Mouse (Mus musculus) layer of hippocampus, postnatal 14 days (tissue): ENCODE measurements at regions not wholly inside any gene's neighbourhood (a gene's known extent, or its start where the extent isn't known, plus 50 kb on each side); places are given as distances from the start of the nearest gene placed in this dataset.

Source experiments
- DNase-seq, 2 experiments: peaks; one replicate each; pipeline ENCODE4 v3.0.0; 2021 to 2022; ENCODE audit warnings: low spot score in 2 of 2, mixed read lengths in 1 of 2

GRCm38 (mm10) chr13:111104567-111105219 lies 150.1 kb upstream of the Actbl2 start:
- no peak for DNase-seq

DNA sequence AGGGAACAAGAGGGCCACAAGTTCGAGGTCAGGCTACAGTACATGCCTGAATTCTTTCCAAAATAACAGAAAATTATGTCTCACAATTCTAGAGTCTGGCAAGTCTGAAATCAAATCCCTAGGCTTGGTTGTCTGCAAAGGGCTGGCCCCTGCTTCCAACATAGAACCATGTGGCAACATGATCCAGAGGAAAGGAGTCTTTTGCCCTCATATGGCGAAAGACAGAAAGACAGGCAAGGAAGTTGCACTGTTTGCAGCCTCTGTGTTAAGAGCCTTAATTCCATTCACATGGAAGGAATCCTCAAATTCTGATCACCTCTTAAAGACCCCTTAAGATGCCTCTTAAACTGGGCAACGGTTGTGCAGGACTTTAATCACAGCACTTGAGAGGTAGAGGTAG lies 123.7 kb upstream of the Actbl2 start:
- DNase-seq: no peak

DNA sequence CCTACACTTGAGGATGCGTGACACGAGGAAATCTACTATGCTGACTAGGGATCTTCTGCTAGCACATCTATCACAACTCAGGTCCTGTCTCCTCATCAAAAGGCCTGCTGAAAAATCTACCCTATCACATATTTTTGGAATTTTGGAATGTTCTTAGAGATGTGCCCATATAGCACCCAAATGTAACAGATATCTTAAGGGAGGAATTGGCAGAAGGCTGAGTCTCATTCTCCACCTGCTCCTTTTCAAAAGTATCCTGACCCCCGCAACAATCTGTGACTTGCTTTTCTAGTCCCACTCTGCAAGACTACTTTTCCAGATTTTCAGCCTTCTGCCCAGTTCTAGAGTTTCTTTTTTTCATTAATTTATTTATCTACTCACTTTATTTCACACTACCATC lies 118.4 kb upstream of the Actbl2 start:
- DNase-seq: peak in 1 of 2 experiments; percentile 46

GRCm38 (mm10) chr13:111142757-111143420 lies 111.9 kb upstream of the Actbl2 start:
- DNase-seq: no peak

DNA sequence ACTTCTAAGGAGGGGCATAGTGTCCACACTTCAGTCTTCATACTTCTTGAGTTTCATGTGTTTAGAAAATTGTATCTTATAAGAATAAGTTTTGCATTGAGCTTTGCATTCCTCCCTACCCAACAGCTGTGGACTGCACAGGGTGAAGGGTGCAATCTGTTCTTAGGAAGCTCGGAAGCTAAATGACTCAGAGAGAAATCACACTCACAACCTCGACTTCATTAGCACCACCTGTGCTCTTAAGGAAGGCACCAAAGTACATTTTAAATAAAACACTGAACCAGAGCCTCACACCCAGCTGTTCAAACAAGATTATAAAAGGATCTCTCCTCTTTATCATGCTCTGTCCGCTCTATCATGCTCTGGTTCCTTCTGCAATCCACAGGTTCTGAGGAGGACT lies 110.1 kb upstream of the Actbl2 start:
- DNase-seq: no peak

DNA sequence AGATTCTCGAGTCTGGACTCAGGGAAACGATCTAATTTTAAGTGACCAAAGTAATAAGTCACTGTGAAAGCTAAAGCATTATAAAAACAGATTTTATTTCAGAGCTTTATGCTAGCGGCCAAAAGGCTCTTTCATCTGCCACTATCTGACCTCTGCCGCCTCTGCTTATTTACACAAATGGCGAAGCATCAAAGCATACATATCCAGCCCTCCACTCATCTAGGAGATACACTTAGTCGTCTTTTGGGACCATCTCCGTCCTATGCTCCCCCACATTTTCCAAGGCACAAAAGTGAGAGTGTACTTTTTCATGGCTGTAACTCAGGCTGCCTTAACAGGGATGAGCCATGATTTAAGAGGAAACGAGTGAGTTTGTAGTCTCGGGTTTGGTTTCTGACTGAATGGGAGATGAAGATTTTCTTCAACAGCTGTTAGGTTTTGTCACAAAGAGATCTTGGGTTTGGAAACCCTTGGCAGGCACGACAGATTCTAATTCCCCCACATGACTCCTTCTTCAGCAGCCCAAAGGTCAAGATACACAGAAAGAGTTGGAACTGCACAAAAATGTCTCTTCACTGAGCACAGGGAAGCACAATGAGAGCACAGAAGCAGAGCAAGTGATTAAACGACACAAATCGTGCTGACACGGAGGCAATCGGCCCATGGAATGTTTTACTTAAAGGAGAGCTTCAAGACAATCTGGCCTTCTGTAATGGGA lies 96.7 kb upstream of the Actbl2 start:
- no peak for DNase-seq

GRCm38 (mm10) chr13:111159498-111159897 lies 95.3 kb upstream of the Actbl2 start:
- DNase-seq: no peak

- DNase-seq: no peak
These were observed 89.3 kb upstream of the Actbl2 start for GRCm38 (mm10) chr13:111165538-111165937.

DNA sequence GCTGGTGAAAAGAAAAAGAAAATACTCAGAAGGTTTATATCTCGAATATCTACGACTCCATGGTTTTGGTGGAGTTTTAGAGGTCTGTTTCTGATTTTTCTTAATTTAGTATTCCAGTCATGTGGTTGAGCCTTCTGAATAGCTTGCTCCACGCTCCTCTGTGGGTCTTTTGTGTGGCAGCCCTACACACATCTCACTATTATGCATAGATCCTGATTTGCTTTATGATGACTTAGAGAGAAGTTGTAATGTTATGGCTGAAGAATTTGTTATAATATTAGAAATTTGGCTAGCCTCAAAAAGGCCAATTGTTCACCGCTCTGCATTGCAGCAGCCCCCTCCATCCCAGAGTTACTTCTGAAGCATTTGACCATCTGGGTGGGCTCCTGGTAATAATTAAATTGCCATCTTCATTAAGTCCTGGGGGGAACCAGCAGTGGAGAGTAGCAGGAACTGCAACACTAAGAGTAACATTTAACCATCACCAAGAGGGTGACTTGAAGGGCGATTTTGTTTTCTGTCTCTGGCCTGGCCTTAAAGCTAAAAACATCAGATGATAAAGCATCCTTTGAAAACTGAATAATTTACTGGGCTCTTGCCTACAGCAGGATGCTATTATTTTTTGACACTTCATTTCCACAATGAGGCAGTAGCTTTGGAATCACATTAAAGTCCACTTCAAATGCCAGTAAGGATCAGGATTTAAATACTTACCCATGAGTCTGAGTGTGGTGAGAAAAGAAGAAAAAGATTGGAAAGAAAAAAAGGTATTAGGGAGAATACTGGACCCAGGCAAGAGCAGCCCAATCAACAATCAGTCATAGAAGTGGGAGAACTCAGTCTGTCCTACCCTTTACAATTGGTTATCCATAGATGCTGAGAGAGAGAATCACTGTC lies 84.3 kb upstream of the Actbl2 start:
- no peak for DNase-seq

DNA sequence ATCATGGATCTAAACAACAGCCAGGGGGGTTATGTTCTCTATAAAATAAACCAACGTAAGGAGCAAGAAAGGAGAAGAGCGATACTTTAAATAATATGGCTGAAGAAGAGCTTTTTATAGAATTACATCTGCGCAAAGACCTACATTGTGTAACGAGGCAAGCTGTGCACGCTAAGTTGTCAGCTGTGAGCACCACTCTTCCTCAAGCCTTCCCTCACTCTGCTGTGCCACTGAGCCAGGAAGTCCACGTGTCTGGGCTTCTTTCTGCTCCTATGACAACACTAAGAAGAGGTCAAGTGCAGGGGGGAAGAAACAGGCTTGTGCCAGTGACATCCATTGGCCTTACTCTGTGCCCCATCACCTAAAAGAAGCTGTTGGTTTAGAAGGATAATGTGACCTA lies 75.6 kb upstream of the Actbl2 start:
- DNase-seq: peak in 1 of 2 experiments; percentile 6

- no peak for DNase-seq
These were observed 71.5 kb upstream of the Actbl2 start for GRCm38 (mm10) chr13:111183293-111183692.

DNA sequence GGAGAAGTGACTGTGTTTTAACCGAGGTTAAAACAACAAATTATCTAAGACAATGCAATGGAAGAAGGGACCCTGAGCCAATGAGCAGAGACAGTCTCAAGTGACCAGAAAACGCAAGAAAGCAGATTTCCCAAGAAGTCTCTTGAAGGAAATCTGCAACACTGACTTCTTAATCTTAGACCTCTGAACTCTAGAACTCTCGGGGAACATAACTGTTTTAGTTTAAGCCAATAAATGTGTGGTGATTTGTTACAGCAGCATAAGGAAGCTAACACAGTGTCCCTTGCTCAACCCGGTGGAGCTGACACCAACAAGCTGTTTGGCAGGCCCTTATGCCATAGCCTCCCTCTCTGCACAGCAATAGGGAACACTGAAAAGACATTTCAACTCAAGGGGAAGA lies 69.0 kb upstream of the Actbl2 start:
- DNase-seq: no peak

DNA sequence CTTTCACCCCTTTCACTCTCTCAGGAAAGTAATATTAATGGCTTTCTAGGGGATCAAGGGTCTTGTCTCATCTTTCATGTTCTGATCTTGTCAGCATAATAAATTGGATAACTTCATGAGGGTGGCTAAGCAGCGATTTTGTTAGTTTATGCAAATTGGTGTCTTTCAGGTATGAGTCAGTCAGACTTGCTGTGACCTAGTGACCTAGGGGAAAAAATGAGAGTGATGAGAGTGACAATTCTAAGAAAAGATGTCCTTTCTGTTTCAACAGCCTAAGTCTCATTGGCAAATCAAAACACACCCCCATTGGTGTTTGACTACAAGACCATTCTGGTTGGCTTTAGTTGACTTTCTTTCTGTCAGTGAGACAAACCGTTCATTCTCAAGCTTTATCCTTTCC lies 68.0 kb upstream of the Actbl2 start:
- DNase-seq: no peak

- no peak for DNase-seq
These were observed 60.9 kb upstream of the Actbl2 start for GRCm38 (mm10) chr13:111193919-111194318.

GRCm38 (mm10) chr13:111194337-111194736 lies 60.5 kb upstream of the Actbl2 start:
- DNase-seq: peak; percentile 20 to 25

DNA sequence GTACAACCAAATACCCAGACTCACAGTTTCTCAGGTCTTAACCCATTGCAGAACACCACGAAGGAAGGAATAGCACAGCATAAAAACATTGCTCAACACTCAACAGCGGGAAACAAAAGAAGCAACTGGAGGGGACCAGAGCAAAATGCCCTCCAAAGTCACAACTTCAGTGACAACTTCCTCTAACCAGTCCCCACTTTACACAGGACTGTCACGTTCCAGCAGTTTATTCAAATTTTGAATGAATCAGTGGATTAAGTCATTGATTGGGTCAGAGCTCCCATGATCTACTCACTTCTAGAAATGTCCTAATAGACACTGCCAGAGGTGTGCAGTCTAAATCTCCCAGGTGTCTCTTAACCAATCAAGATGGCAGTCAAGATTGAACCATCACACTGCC lies 53.3 kb upstream of the Actbl2 start:
- DNase-seq: no peak

DNA sequence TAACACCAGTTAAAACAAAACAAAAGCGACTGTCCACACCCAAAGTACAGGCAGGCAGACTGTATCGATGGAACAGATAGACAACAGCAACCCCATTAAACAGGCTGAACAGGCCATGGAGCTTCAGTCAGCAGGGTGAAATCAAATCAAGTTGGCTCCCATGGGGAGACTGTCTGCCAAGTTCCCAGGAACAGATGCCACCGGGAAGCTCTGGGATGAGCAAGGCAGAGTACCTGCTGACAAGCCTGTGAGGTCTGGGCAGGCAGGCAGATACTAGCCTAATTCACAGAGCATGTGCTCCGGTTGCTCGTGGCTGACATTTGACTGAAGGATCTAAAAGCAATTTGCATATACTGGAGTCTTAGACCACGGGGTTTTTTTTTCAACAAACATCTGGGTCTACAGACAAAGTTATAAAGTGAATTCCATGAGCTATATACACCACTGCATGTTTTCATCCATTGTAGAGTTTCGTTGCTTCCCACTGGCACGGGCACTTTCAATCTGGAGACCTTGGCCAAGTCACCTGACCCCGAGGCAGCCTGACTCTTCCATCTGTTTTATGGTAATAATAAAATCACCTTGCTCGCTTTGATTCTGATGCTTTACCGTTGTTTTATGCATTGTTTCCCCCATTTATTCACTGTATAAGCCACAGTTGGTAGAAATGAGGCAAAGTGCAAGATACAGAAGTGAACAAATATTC lies 50.1 kb upstream of the Actbl2 start:
- peak; percentile 74 to 91 for DNase-seq
